Mouse (Mus musculus) myocyte (in vitro differentiated cells): ENCODE measurements around the gene Coq8a. TPM values are rescaled to one million over a fixed set of nuclear protein-coding genes. Genes with fewer than 3 reads are reported as not detected.

Experiments used
- H3K27me3 ChIP-seq: one replicate; pipeline ENCODE4 v1.6.1; 2011; ENCODE audit not compliant: control insufficient read depth, insufficient read depth, insufficient read length
- H3K36me3 ChIP-seq: one replicate; pipeline ENCODE4 v1.6.1; 2011; ENCODE audit not compliant: control insufficient read depth, insufficient read depth
- H3K4me2 ChIP-seq: one replicate; pipeline ENCODE4 v1.6.1; 2011; ENCODE audit warnings: low read depth, control low read depth
- H3K4me3 ChIP-seq: one replicate; pipeline ENCODE4 v1.5.1; 2011; ENCODE audit warnings: mild to moderate bottlenecking, control low read depth, moderate library complexity
- H3K79me2 ChIP-seq: one replicate; pipeline ENCODE4 v1.6.1; 2011; ENCODE audit not compliant: control insufficient read depth, insufficient read depth
- H3ac ChIP-seq: one replicate; pipeline ENCODE4 v1.6.1; 2011; ENCODE audit not compliant: control insufficient read depth, insufficient read length
- CEBPB ChIP-seq: IDR thresholded peaks from 2 replicates; pipeline ENCODE4 v1.6.1; 2011; ENCODE audit warnings: mild to moderate bottlenecking, moderate library complexity; ENCODE audit not compliant: poor library complexity, insufficient read depth, severe bottlenecking
- E2F4 ChIP-seq: IDR thresholded peaks from one replicate; pipeline ENCODE4 v1.6.1; 2011; ENCODE audit warnings: mild to moderate bottlenecking, control low read depth, moderate library complexity; ENCODE audit not compliant: insufficient read depth
- MAX ChIP-seq: IDR thresholded peaks from one replicate; pipeline ENCODE4 v1.6.1; 2011; ENCODE audit warnings: low read depth, mild to moderate bottlenecking, control low read depth
- MYOD1 ChIP-seq, 3 experiments: IDR thresholded peaks; one replicate each; pipeline ENCODE4 v1.6.1; 2011; ENCODE audit warnings: control low read depth in 2 of 3, low read depth in 2 of 3, mild to moderate bottlenecking in 2 of 3, moderate library complexity in 1 of 3; ENCODE audit not compliant: insufficient read length in 2 of 3, control insufficient read depth in 1 of 3
- MYOG ChIP-seq, 3 experiments: IDR thresholded peaks; one replicate each; pipeline ENCODE4 v1.6.1; 2011; ENCODE audit warnings: control low read depth in 2 of 3, low read depth in 2 of 3, mild to moderate bottlenecking in 2 of 3; ENCODE audit not compliant: insufficient read length in 2 of 3, control insufficient read depth in 1 of 3, insufficient read depth in 1 of 3
- POLR2A ChIP-seq: IDR thresholded peaks from one replicate; pipeline ENCODE4 v1.6.1; 2011; ENCODE audit warnings: low read depth, mild to moderate bottlenecking, control low read depth, moderate library complexity; ENCODE audit not compliant: insufficient read length
- POLR2AphosphoS2 ChIP-seq: IDR thresholded peaks from one replicate; pipeline ENCODE4 v1.6.1; 2011; ENCODE audit warnings: low read depth, control low read depth; ENCODE audit not compliant: insufficient read length
- REST ChIP-seq: IDR thresholded peaks from one replicate; pipeline ENCODE4 v1.6.1; 2011; ENCODE audit warnings: mild to moderate bottlenecking, control low read depth, moderate library complexity; ENCODE audit not compliant: insufficient read depth, insufficient read length
- SRF ChIP-seq: IDR thresholded peaks from one replicate; pipeline ENCODE4 v1.6.1; 2011; ENCODE audit warnings: low read depth; ENCODE audit not compliant: control insufficient read depth, insufficient read length
- TCF12 ChIP-seq: IDR thresholded peaks from one replicate; pipeline ENCODE4 v1.6.1; 2011; ENCODE audit warnings: mild to moderate bottlenecking, control low read depth; ENCODE audit not compliant: poor library complexity, insufficient read depth, severe bottlenecking
- TCF3 ChIP-seq: IDR thresholded peaks from one replicate; pipeline ENCODE4 v1.6.1; 2011; ENCODE audit warnings: low read depth, control low read depth; ENCODE audit not compliant: insufficient read length
- USF1 ChIP-seq: IDR thresholded peaks from one replicate; pipeline ENCODE4 v1.6.1; 2011; ENCODE audit warnings: low read depth, mild to moderate bottlenecking, control low read depth, moderate library complexity
- polyA plus RNA-seq: library from polyadenylated mRNA; unstranded; fragments of >200 nt; fragmentation: generic; extraction: Trizol; gene quantifications from one replicate; pipeline ENCODE4 v1.2.1, GENCODE M21; 2012; ENCODE audit warnings: missing spikeins

Gene Coq8a
- polyA plus RNA-seq, 1 experiment, result 79.8 TPM

DNA sequence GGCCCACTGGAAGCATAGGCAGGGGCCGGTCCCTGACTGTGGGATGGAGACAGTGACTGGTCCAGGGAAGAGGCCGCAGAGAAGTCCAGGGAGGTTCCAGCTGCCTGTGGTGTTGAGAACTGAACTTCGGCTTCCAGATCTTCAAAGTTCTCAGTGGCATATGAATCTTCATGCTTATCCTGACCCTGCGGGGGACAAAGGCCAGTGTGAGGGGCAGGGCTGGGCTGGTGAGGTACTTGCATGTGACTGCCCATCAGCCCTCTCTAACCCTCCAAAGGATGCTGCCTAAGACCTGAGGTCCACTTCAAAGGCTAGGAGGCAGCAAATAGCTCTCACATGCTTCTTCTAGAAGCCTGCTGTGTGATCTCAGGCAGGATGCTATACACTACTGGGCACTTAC is 20.3 kb downstream of the Coq8a start:
- Histone ChIP-seq H3ac (no peak overlapping the region), H3K79me2 (no peaks in the 10 kb centered on the region), H3K4me2 (no peak overlapping the region), H3K4me3 (no peak overlapping the region), H3K27me3 (peaks cover 5% of the 10 kb centered on the region), H3K36me3 (no peaks in the 10 kb centered on the region)
- TF ChIP-seq MYOD1 (IDR thresholded peaks at IDR 0.05; ENCODE audit: control insufficient read depth in 1 of 3, insufficient read length in 2 of 3, low read depth in 2 of 3), result no peak
- no peak for TF ChIP-seq MYOG (IDR thresholded peaks at IDR 0.05; ENCODE audit: control insufficient read depth in 1 of 3, insufficient read depth in 1 of 3, insufficient read length in 2 of 3, low read depth in 2 of 3)
- TF ChIP-seq CEBPB, result no peak
- no peak for TF ChIP-seq TCF3
- no peak for TF ChIP-seq USF1
- no peak for TF ChIP-seq REST
- TF ChIP-seq MAX, result no peak
- no peak for TF ChIP-seq POLR2A
- TF ChIP-seq E2F4, result no peak
- TF ChIP-seq POLR2AphosphoS2, result no peak
- TF ChIP-seq TCF12, result no peak
- no peak for TF ChIP-seq SRF

DNA sequence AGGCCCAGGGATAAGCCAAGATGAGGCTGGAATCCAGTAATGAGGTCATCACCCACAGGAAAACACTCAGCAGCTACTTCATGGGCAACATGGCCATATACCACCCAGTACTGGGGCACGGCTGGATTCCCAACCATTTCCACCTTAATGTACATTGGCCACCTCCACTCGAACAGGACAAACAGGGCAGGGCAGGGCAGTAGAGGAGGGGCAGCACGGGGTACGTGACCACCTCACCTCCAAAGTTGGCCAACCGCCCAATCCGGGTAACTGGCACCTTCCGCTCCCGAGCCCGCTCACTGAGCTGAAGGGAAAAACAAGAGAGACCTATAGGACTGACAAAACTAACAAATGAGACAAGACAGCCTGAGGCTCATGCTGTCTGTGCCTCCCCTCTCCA is 21.1 kb downstream of the Coq8a start:
- H3K36me3 ChIP-seq, result no peaks in the 10 kb centered on the region
- H3ac ChIP-seq, result no peak overlapping the region
- H3K79me2 ChIP-seq, result no peaks in the 10 kb centered on the region
- peaks cover 8% of the 10 kb centered on the region for H3K27me3 ChIP-seq
- TF ChIP-seq REST, result no peak
- no peak for TF ChIP-seq MAX
- no peak for TF ChIP-seq USF1
- no peak for TF ChIP-seq TCF12
- TF ChIP-seq TCF3, result no peak
- no peak for TF ChIP-seq POLR2A
- TF ChIP-seq CEBPB, result no peak
- TF ChIP-seq MYOD1 (IDR thresholded peaks at IDR 0.05; ENCODE audit: control insufficient read depth in 1 of 3, insufficient read length in 2 of 3, low read depth in 2 of 3), result no peak
- no peak for TF ChIP-seq E2F4
- TF ChIP-seq POLR2AphosphoS2, result no peak
- TF ChIP-seq MYOG (IDR thresholded peaks at IDR 0.05; ENCODE audit: control insufficient read depth in 1 of 3, insufficient read depth in 1 of 3, insufficient read length in 2 of 3, low read depth in 2 of 3), result no peak
- TF ChIP-seq SRF, result no peak
- no peak overlapping the region for H3K4me3 ChIP-seq
- no peak overlapping the region for H3K4me2 ChIP-seq

DNA sequence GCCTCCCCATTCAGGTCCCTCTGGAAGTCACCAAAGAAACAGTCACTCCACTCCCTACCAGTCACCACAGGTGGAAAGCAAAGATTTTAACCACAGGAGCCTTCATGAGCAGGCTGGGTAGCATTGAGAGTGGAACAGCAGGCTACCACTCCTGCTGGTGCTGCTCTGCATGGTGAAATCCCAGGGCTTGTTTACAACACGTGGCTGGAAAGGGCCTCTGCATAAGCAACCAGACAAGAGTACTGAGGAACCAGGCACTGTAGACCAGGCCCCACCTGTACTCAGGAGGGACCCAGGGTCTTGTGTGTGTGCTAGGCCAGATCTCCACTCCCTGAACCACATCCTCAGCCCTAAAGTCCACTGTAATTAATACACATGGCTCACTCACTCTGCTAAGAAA is 22.6 kb downstream of the Coq8a start:
- H3K79me2 ChIP-seq, result no peaks in the 10 kb centered on the region
- H3K36me3 ChIP-seq, result no peaks in the 10 kb centered on the region
- no peak overlapping the region for H3ac ChIP-seq
- H3K4me2 ChIP-seq, result no peak overlapping the region
- peaks cover 13% of the 10 kb centered on the region for H3K27me3 ChIP-seq
- H3K4me3 ChIP-seq, result no peak overlapping the region
- TF ChIP-seq MAX (no peak), E2F4 (no peak), TCF12 (no peak), USF1 (no peak), MYOG (IDR thresholded peaks at IDR 0.05; ENCODE audit: control insufficient read depth in 1 of 3, insufficient read depth in 1 of 3, insufficient read length in 2 of 3, low read depth in 2 of 3) (no peak), TCF3 (no peak)

- Histone ChIP-seq H3ac (no peak overlapping the region), H3K4me2 (no peak overlapping the region), H3K79me2 (no peaks in the 10 kb centered on the region), H3K4me3 (no peak overlapping the region), H3K36me3 (no peaks in the 10 kb centered on the region), H3K27me3 (peaks cover 13% of the 10 kb centered on the region)
- no peak for TF ChIP-seq POLR2A
- no peak for TF ChIP-seq MYOD1 (IDR thresholded peaks at IDR 0.05; ENCODE audit: control insufficient read depth in 1 of 3, insufficient read length in 2 of 3, low read depth in 2 of 3)
- no peak for TF ChIP-seq REST
- TF ChIP-seq CEBPB, result no peak
- no peak for TF ChIP-seq TCF12
- no peak for TF ChIP-seq E2F4
- TF ChIP-seq TCF3, result no peak
- no peak for TF ChIP-seq MAX
- no peak for TF ChIP-seq MYOG (IDR thresholded peaks at IDR 0.05; ENCODE audit: control insufficient read depth in 1 of 3, insufficient read depth in 1 of 3, insufficient read length in 2 of 3, low read depth in 2 of 3)
- no peak for TF ChIP-seq POLR2AphosphoS2
- TF ChIP-seq SRF, result no peak
- no peak for TF ChIP-seq USF1
Measured at GRCm38 (mm10) chr1:180175635-180176034, 23.8 kb downstream of the Coq8a start.

DNA sequence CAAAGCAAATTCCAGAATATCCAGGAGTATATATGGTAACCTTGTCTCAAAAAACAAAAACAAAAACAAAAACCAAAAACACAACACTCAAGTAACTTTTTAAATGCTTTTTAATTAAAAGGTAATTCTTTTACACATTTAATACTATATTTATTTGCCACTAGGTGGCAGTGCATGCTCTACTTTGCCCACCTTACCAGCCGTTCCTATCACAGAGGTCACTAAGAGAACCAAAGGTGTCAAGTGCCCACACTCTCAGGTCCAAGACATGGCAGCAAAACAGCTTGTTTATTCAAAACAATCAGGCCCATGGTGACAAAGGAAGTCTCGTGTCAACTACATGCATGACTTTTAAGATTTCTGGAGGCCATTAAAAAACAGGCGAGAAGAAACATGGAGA is 24.2 kb downstream of the Coq8a start:
- no peak overlapping the region for H3ac ChIP-seq
- peaks cover 13% of the 10 kb centered on the region for H3K27me3 ChIP-seq
- no peak overlapping the region for H3K4me3 ChIP-seq
- no peak overlapping the region for H3K4me2 ChIP-seq
- TF ChIP-seq MYOG (IDR thresholded peaks at IDR 0.05; ENCODE audit: control insufficient read depth in 1 of 3, insufficient read depth in 1 of 3, insufficient read length in 2 of 3, low read depth in 2 of 3) (no peak), POLR2AphosphoS2 (no peak), USF1 (no peak), TCF12 (no peak), REST (no peak), MYOD1 (IDR thresholded peaks at IDR 0.05; ENCODE audit: control insufficient read depth in 1 of 3, insufficient read length in 2 of 3, low read depth in 2 of 3) (no peak), E2F4 (no peak), TCF3 (no peak), MAX (no peak), SRF (no peak), CEBPB (no peak)
- H3K36me3 ChIP-seq, result no peaks in the 10 kb centered on the region
- no peaks in the 10 kb centered on the region for H3K79me2 ChIP-seq
